Mouse (Mus musculus) embryo, embryonic 10 days (tissue): ENCODE measurements around the gene Cdca8.

Experiments
- DNase-seq: peaks from one replicate; pipeline ENCODE4 v3.0.0-alpha.2; 2015; ENCODE audit warnings: low spot score

The Cdca8 gene

DNA sequence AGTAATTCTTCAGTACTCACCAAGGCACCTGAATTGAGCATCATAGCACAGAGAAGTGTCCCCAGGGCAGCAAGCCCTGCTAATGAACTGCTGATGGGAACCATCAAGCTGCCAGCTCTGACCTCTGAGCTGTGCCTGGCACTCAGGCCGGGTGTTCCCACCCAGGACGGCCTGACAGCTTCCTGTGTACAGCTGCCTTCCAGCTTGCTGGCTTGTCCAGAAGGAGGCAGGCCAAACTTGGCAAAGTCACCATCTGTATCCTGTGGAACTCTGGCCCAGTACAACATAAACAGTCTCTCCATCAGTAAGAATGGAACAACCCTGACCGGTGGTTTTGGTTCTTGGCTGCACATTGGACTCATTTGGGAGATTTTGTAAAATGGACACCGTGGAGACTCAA, 14.4 kb upstream of the Cdca8 start:
- no peak for DNase-seq

GRCm38 (mm10) chr4:124951036-124951433, 11.9 kb upstream of the Cdca8 start:
- no peak for DNase-seq

DNA sequence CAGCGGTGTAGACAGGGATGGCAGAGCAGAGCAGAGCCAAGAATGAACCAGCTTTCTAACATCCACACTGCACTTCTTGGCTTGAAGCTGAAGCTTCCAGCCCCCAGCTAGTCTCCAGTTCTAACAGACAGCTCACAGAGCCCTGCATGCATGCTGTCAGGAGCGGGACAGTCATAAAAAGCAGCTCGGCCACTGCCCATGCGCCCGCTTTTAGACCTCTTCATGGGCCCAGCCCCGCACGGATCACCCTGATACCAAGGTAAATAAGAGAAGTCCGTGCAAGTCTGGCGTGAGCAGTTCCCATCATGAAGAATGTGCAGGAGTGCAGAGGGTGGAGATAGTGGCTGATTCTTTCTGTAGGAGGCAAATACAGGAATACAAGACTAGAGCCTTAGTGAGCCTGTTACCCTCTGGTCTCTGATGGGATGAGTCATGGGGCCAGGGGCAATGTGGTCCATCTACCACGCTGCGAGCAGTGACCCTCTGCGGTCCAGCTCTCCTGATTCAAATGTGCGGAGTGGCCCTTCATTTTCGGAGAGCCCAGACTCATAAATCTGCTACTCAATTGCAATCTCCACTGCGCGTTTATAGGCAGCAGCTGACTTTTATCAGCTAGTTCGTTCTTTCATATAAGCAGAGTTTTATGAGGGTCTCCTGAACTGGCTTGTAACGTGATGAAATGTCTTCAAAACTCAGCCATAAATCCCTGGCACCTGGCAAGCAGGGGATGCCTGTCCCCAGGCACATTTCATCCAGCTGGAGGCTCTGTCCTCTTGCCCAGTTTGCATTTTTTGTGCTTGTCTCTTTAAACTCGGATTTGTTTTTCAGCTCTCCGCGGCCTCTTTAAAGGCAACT, 11.3 kb upstream of the Cdca8 start:
- DNase-seq: no peak

GRCm38 (mm10) chr4:124949488-124949887, 10.4 kb upstream of the Cdca8 start:
- no peak for DNase-seq

DNA sequence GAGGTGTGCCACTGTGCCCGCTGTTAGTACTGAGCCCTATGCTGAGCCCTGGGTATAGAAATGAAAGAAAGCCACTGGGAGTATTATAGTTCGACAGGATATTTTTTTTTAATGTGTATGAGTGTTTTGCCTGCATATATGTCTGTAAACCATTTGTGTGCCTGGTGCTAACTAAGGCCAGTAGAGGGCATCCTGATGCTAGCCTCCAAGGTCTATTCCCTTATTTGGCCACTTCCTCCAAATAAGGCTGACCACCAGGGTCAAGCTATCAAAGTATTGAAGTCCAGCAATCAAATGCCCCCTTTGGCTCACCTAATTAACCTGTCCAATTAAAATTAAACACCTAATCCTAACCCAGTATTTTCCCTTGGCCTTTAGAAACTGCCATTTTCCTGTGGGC, 5.8 kb upstream of the Cdca8 start:
- peak; percentile 66 for DNase-seq

DNA sequence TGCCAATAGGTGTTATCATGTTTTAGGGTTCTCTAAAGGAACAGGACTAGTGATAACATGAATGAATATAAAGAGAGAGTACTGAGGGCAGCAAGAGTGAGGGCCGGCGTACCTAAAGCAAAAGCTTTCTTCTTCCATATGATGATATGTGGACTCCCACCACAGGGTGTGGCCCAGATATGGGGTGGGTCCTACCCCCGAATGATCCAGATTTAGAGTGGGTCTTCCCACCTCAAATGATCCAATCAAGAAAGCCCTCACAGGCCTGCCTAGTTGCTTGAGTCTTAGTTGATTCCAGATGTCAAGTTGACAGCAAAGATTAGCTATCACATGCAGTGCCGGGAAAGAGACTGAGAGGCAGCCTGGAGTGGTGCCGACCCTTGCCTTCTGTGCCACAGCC, 4.7 kb upstream of the Cdca8 start:
- DNase-seq: no peak

DNA sequence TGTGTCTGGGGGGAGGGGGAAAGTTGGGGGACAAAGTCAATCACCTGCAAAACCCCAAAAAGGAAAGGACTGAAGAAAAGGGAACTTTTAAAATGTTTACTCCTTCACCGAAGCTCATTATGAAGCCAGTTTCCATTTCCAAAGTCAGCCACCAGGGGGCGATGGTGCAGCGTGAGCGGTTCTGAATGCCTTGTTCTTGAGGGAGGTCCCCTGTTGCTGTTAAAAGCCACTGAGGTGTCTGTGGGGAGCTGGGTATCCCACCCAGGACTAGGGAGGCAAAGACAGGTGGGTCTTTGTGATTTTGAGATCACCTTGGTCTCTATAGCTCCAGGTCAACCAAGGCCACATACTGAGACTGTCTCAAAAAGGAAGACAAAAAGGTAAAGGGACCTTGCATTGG, 3.9 kb upstream of the Cdca8 start:
- peak; percentile 90 for DNase-seq

DNA sequence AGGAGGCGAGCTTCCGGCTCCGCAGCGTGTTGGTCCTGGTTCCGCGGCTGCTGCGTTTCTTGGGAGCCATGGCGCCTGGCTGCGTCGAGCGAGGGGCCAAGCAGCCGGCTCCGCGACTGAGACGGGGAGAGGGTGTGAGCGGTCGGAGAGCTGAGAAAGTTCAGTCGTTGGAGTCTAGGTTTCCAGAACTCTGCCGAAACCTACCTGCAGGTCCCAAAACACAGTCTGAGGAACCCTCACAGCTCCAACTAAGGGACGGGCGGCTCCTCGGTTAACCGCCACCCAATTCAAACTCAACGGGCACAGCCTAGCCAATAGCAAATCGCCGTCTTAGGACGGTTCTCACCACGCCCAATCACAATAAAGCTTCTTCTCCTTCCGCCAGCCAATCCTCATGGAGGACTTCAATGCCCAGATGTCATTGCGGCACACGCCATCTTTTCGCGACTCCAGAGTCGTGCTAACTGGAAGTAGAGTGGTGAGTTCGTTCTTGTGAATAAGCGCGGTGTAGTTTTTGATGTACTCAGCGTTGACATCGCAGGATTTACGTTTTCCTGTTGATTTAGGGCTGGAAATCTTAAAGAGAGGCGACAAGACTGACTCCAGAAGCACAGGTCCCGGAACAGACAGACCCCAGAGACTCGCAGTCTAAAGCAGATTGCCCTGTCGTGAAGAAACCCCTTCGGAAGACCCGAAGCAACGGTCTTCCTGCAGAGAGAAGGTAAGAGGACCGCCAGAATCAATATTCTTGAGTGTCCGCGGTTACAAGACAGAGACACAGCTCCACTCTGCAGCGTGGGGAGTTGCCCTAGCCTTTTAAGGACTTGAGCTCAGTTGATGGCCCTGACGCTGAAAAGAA, 2.3 kb downstream of the Cdca8 start, which contains the start of gene 9930104L06Rik:
Gene 9930104L06Rik, plus strand, starts transcription at position 436 of the 859 bp plus-strand sequence.
- peak; percentile 100 for DNase-seq

- DNase-seq: no peak
Observed at GRCm38 (mm10) chr4:124928102-124928501, 11.0 kb downstream of the Cdca8 start.

DNA sequence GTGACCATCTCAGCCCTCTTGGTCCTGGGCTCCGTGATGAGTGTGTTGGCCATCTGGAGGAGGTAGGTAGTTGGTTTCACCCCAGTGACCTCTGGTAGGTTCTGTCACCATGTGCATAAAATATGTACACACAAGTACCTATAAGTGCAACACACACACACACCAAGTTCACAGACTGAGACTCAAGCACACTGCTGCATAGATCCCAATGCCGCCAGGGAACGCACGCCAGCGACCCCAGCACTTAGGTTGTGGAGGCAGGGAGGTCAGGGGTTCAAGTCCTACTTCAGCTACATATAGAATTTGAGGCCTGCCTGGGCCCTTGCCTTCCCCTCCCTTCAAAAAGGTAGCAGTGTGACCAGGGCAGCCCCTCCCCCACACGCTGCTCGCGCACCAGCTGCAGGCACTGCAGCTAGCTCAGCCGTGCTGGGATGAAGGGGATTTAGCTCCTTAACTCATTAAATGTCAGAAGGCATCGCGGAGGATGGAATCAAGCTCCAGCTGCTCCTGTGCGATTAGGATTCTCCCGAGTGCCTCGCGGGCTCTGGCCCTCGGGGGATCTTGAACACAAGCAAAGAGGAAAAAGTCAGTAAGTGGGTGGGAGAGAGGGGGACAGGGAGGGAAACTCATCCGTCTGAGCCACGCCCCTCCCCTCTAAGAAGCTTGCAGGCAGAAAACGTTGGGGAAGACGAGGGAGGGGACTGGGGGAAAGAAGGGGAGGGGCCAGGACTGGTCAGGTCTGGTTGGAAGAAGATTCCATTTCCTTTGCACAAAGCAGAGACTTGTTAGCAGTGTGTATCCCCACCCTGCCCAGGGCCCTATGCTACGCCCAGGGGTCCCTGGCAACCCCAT, 32.9 kb downstream of the Cdca8 start:
- peak; percentile 84 for DNase-seq

- peak; percentile 36 for DNase-seq
Observed at GRCm38 (mm10) chr4:124905417-124905816, 33.7 kb downstream of the Cdca8 start.

GRCm38 (mm10) chr4:124899906-124900305, 39.2 kb downstream of the Cdca8 start:
- no peak for DNase-seq

- DNase-seq: peak; percentile 72
Observed at GRCm38 (mm10) chr4:124898428-124898827, 40.7 kb downstream of the Cdca8 start.

DNA sequence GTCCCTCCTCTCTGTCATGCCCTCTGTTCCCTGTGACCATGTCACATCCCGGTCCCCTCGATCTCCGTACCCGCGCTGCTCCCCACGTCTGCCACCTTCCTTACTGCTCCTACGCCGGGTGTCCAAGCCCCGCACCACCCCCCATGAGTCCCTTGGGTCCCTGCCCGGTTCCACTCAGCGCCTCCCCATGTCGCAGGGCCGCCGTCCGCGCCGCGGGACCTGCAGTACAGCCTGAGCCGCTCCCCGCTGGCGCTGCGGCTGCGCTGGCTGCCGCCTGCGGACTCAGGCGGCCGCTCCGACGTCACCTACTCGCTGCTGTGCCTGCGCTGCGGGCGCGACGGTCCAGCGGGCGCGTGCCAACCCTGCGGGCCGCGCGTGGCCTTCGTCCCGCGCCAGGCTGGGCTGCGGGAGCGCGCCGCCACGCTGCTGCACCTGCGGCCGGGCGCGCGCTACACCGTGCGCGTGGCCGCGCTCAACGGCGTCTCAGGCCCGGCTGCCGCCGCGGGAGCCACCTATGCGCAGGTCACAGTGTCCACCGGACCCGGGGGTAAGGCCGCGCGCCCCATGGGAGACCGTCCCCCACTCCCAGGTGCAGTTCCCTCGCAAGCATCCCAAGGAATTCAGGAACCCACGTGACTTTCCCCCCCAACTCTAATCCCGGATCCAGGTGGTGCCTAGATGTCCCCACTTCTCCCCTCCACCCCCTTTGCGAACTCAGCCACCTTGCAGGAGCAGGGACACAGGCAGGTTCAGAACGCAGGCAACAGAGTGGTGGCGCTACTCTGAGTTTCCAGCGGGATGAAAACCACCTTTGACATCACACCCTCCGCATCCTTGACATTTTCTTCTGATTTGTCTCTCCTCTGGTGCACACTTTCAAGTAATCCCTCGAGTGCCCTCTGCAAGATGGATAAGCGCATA, 44.3 kb downstream of the Cdca8 start:
- DNase-seq: peak; percentile 50

- no peak for DNase-seq
Observed at GRCm38 (mm10) chr4:124893769-124894168, 45.3 kb downstream of the Cdca8 start.

- no peak for DNase-seq
Observed at GRCm38 (mm10) chr4:124890831-124891230, 48.3 kb downstream of the Cdca8 start.

DNA sequence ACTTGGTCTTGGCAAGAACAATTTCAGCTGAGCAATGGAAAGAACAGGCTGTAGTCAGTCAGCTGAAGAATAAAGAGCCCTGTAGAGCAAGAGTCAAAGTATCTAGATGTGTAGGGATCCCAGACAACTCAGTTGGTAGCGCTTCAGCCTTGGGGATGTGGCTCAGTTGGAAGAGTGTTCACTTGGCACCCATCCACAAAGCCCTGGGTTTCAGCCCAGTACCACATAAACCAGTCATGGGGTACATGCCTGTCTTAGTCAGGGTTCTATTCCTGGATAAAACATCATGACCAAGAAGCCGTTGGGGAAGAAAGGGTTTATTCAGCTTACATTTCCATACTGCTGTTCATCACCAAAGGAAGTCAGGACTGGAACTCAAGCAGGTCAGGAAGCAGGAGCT, 49.2 kb downstream of the Cdca8 start:
- no peak for DNase-seq

DNA sequence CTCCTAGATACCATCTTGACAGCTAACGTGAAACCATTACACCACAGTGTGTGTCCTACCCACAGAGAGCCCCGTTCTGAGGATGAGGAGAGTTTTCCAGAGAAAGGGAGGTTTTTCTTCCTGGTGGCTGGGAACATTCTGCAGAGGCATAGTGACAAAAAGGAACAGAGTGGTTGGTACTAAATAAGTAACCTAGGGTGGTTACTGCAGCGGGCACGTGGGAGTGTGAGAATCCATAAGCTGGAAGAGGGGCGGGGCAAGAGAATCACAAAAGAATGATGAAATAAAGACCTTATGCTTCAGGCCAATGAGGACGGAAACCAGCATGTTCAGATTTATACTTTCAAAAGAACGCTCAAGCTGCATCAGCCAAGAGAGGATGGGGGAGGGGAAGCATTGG, 50.4 kb downstream of the Cdca8 start:
- no peak for DNase-seq

GRCm38 (mm10) chr4:124882151-124882729, 56.9 kb downstream of the Cdca8 start:
- DNase-seq: peak; percentile 76

DNA sequence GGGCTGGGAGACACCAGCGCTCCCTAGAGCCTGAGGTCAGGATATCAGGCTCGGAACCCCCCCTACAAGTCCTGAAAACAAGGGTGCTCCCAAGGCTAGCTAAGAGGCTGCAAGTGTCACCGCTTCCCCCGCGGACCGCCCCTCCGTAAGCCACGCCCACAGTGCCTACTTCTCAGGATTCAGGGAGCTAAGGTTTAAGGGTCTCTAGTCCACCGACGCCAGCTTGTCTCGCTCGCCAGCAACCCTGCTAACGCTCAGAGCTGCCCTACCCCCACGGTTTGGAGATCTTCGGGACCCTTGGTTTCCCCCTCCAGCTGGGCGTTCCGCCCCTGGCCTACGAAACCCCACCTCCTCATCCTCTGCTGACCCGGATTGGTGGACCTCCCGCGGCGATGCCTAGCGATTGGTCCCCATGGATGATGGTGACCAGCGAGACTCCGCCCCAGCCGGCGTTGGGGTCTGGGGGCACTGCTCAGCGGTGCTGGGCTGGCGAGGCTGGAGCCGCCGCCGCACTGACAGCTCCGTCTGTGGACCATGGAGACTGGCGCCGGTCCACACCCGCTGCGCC, 57.7 kb downstream of the Cdca8 start:
- peak; percentile 94 for DNase-seq
